Mouse (Mus musculus) bone marrow macrophage, adult 2 months (primary cell): Measurements from ENCODE around the gene Scamp4.

Experiments used
- CTCF ChIP-seq: IDR thresholded peaks from 2 replicates; pipeline ENCODE4 v1.5.1; 2012; ENCODE audit warnings: low read depth, mild to moderate bottlenecking, low read length, moderate library complexity
- POLR2A ChIP-seq: IDR thresholded peaks from 2 replicates; pipeline ENCODE4 v1.6.1; 2012; ENCODE audit warnings: mild to moderate bottlenecking, low read depth, low read length, borderline replicate concordance

- no peak for TF ChIP-seq POLR2A
- no peak for TF ChIP-seq CTCF
Measured at GRCm38 (mm10) chr10:80658841-80659202, 56.1 kb downstream of the Scamp4 start.
